Mouse (Mus musculus) cerebellum, adult 9-11 months (tissue): ENCODE results near the gene Elf5.

ENCODE experiments used
- DNase-seq: peaks from one replicate; pipeline ENCODE4 v3.0.0; 2022

The Elf5 gene

GRCm38 (mm10) chr2:103436534-103436933 lies 25.0 kb downstream of the Elf5 start:
- DNase-seq, result no peak

GRCm38 (mm10) chr2:103439071-103439622 lies 27.7 kb downstream of the Elf5 start:
- peak; percentile 33 for DNase-seq

GRCm38 (mm10) chr2:103439710-103440109 lies 28.2 kb downstream of the Elf5 start:
- DNase-seq, result peak; percentile 47

GRCm38 (mm10) chr2:103445776-103446175 lies 34.3 kb downstream of the Elf5 start:
- no peak for DNase-seq

- DNase-seq, result no peak
Observed at GRCm38 (mm10) chr2:103446326-103446725, 34.8 kb downstream of the Elf5 start.

GRCm38 (mm10) chr2:103448947-103449560 lies 37.6 kb downstream of the Elf5 start:
- no peak for DNase-seq

- no peak for DNase-seq
Observed at GRCm38 (mm10) chr2:103449813-103450212, 38.3 kb downstream of the Elf5 start.

GRCm38 (mm10) chr2:103450267-103450666 lies 38.8 kb downstream of the Elf5 start:
- DNase-seq, result no peak

- DNase-seq, result no peak
Observed at GRCm38 (mm10) chr2:103452550-103452949, 41.1 kb downstream of the Elf5 start.

- DNase-seq, result no peak
Observed at GRCm38 (mm10) chr2:103455748-103456147, 44.3 kb downstream of the Elf5 start.

GRCm38 (mm10) chr2:103456646-103457045 lies 45.2 kb downstream of the Elf5 start:
- peak; percentile 70 for DNase-seq

GRCm38 (mm10) chr2:103457048-103457447 lies 45.6 kb downstream of the Elf5 start:
- no peak for DNase-seq

- no peak for DNase-seq
Observed at GRCm38 (mm10) chr2:103457628-103458027, 46.1 kb downstream of the Elf5 start.

- no peak for DNase-seq
Observed at GRCm38 (mm10) chr2:103459069-103459468, 47.6 kb downstream of the Elf5 start.

GRCm38 (mm10) chr2:103461210-103461609 lies 49.7 kb downstream of the Elf5 start:
- DNase-seq, result no peak

- no peak for DNase-seq
Observed at GRCm38 (mm10) chr2:103461743-103462142, 50.3 kb downstream of the Elf5 start.

GRCm38 (mm10) chr2:103462746-103463145 lies 51.3 kb downstream of the Elf5 start:
- no peak for DNase-seq

- DNase-seq, result no peak
Observed at GRCm38 (mm10) chr2:103464524-103464923, 53.0 kb downstream of the Elf5 start.

GRCm38 (mm10) chr2:103465429-103465828 lies 53.9 kb downstream of the Elf5 start:
- no peak for DNase-seq

- DNase-seq, result no peak
Observed at GRCm38 (mm10) chr2:103466272-103466671, 54.8 kb downstream of the Elf5 start.

GRCm38 (mm10) chr2:103466984-103467588 lies 55.6 kb downstream of the Elf5 start:
- peak; percentile 75 for DNase-seq

- DNase-seq, result no peak
Observed at GRCm38 (mm10) chr2:103473362-103473761, 61.9 kb downstream of the Elf5 start.

- no peak for DNase-seq
Observed at GRCm38 (mm10) chr2:103476180-103476579, 64.7 kb downstream of the Elf5 start.

GRCm38 (mm10) chr2:103476657-103477056 lies 65.2 kb downstream of the Elf5 start:
- DNase-seq, result no peak

GRCm38 (mm10) chr2:103477456-103477855 lies 66.0 kb downstream of the Elf5 start:
- no peak for DNase-seq
